Mouse (Mus musculus) heart, embryonic 11.5 days (tissue): ENCODE results near the gene Zfp286. TPM values are rescaled to one million over a fixed set of nuclear protein-coding genes. Genes with fewer than 3 reads are reported as not detected.

Experiments
- ATAC-seq: fragments of 200-750 bp; cut with Nextera tagmentation; replicated peaks from 2 replicates; pipeline ENCODE4 v1.8.0; 2017; ENCODE audit warnings: moderate library complexity; ENCODE audit not compliant: insufficient number of reproducible peaks, low FRiP score, low TSS enrichment
- H3K27ac ChIP-seq: fragments of 300-500 bp; sonication (generic); 2 replicates; pipeline ENCODE4 v1.5.1; 2014; ENCODE audit warnings: mild to moderate bottlenecking, low read depth, low read length
- H3K27me3 ChIP-seq: fragments of 300-500 bp; sonication (generic); 2 replicates; pipeline ENCODE4 v1.6.1; 2014; ENCODE audit warnings: mild to moderate bottlenecking, low read length, mixed read lengths; ENCODE audit not compliant: control insufficient read depth, insufficient read depth
- H3K36me3 ChIP-seq: fragments of 300-500 bp; sonication (generic); 2 replicates; pipeline ENCODE4 v1.6.1; 2014; ENCODE audit warnings: mild to moderate bottlenecking, low read length, moderate library complexity, mixed read lengths; ENCODE audit not compliant: control insufficient read depth, insufficient read depth
- H3K4me1 ChIP-seq: fragments of 300-500 bp; sonication (generic); 2 replicates; pipeline ENCODE4 v1.6.1; 2014; ENCODE audit warnings: low read length; ENCODE audit not compliant: control insufficient read depth, insufficient read depth
- H3K4me2 ChIP-seq: fragments of 300-500 bp; sonication (generic); 2 replicates; pipeline ENCODE4 v1.6.1; 2014; ENCODE audit warnings: mild to moderate bottlenecking, moderate library complexity
- H3K4me3 ChIP-seq: fragments of 300-500 bp; sonication (generic); 2 replicates; pipeline ENCODE4 v1.5.1; 2014; ENCODE audit warnings: low read depth, low read length
- H3K9ac ChIP-seq: fragments of 300-500 bp; sonication (generic); 2 replicates; pipeline ENCODE4 v1.6.1; 2014; ENCODE audit warnings: mild to moderate bottlenecking, low read depth, low read length, moderate library complexity
- H3K9me3 ChIP-seq: fragments of 300-500 bp; sonication (generic); replicated peaks from 2 replicates; pipeline ENCODE4 v1.6.1; 2016; ENCODE audit warnings: low read length; ENCODE audit not compliant: control insufficient read depth
- WGBS: fragments of 180-500 bp; shearing (Covaris S2); extraction: QIAGEN DNeasy Blood & Tissue Kit; methylation state at CpG from one replicate; pipeline ENCODE4 v1.1.7; 2014; ENCODE audit not compliant: insufficient replicate concordance; 5-methylcytosine and 5-hydroxymethylcytosine counted together
- polyA plus RNA-seq: library from polyadenylated mRNA; unstranded; fragments of >200 nt; fragmentation: Nextera tagmentation; extraction: Ambion mirVana; gene quantifications from 2 replicates; pipeline ENCODE4 v1.2.1, GENCODE M21; 2014

Zfp286 gene
- polyA plus RNA-seq, 1 experiment from 2014 or later: 12.9 TPM

DNA sequence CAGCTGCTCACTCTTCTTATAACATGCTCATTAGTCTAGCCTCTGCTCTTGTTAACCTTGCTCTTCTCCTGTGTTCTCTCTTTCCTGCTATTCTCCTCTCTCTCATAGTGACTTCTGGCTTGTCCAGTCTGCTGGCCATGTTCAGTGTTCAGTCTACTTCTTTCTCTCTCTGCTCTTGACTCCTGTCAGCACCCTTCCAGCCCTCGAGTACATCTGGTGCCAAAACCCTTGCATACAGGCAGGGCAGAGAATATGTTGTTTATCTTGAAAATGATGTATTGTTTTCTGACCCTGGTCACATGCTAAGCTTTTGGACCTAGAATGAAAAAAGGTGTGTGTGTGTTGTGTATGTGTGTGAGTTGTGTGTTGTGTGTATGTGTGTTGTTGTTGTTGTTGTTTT, 24.2 kb upstream of the Zfp286 start:
- no peak overlapping the region for H3K4me3 ChIP-seq
- no peak overlapping the region for H3K27ac ChIP-seq
- no peaks in the 10 kb centered on the region for H3K36me3 ChIP-seq
- 16% methylated on average over 1 of the region's 1 CpGs for WGBS
- no peaks in the 10 kb centered on the region for H3K27me3 ChIP-seq
- no peaks in the 10 kb centered on the region for H3K9me3 ChIP-seq
- H3K9ac ChIP-seq: no peak overlapping the region
- no peak overlapping the region for H3K4me2 ChIP-seq
- H3K4me1 ChIP-seq: peaks cover 3% of the 10 kb centered on the region; the same call in 1 of the 2 replicates
- ATAC-seq: no peak

DNA sequence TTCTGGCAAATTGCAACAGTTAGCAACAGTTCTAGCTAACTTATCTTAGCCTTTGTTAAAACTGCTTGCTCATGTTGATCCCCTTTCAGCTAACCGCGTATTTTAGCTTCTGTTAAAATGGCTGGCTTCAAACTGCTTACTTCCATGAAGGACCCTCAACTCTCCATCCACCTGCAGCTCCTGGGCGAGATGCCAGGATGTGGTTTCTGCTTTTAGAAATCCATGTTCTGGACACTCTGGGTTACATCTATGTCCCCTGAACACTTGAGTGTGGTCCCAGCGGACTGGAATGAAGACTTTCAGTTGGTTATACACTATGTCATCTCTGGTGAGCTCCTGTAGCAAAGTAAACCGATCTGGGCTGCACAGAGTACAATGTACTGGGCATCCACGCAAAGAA, 23.0 kb upstream of the Zfp286 start:
- Histone ChIP-seq H3K4me3 (no peak overlapping the region), H3K4me2 (no peak overlapping the region), H3K27me3 (no peaks in the 10 kb centered on the region), H3K9ac (no peak overlapping the region), H3K27ac (no peak overlapping the region), H3K4me1 (peaks cover 3% of the 10 kb centered on the region; the same call in 1 of the 2 replicates), H3K9me3 (no peaks in the 10 kb centered on the region), H3K36me3 (no peaks in the 10 kb centered on the region)
- WGBS: 76% methylated on average over 6 of the region's 6 CpGs
- no peak for ATAC-seq

DNA sequence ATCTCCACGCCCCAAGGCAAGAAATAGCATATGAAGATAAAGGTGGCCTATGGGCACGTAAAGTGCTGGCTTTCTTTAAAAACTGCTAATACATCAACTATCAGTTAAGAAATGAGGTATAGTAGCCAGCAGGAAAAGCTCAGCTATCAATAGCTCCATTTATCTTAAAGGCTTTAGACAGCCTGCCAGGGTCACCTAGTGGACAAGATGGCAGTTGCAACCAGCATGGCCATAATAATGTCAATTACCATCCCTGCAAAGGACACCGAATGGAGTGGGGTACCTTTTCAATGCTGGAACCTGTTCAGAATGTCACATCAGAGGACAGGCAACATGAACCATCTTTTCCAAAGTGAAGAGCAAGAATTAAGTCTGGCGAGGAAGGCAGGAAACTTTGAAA, 19.9 kb upstream of the Zfp286 start:
- H3K4me2 ChIP-seq: no peak overlapping the region
- no peaks in the 10 kb centered on the region for H3K27me3 ChIP-seq
- no peak overlapping the region for H3K27ac ChIP-seq
- H3K4me3 ChIP-seq: no peak overlapping the region
- no peaks in the 10 kb centered on the region for H3K36me3 ChIP-seq
- no peak for ATAC-seq
- 63% methylated on average over 4 of the region's 4 CpGs for WGBS
- no peaks in the 10 kb centered on the region for H3K9me3 ChIP-seq
- H3K9ac ChIP-seq: no peak overlapping the region
- no peaks in the 10 kb centered on the region for H3K4me1 ChIP-seq

DNA sequence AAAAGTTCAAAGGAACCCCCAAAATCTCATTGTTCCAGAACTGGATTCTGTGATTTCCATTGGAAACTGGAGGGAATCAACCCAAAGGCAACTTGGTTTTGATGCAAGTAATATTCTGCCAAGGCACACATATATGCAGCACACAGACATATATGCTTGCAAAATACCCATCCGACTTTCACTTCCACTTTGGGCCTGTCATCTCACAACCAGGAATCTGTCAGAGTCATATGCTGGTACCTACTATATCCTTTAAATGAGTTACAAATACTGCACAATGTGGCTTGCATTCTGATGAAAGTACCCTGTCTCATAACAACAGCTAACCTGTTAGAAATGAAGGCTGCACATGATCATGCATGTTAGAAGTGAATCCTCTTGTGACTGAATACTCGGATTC, 18.7 kb upstream of the Zfp286 start:
- Histone ChIP-seq H3K4me1 (no peaks in the 10 kb centered on the region), H3K9me3 (no peaks in the 10 kb centered on the region), H3K27me3 (no peaks in the 10 kb centered on the region), H3K27ac (no peak overlapping the region), H3K4me3 (no peak overlapping the region), H3K36me3 (no peaks in the 10 kb centered on the region), H3K9ac (no peak overlapping the region), H3K4me2 (no peak overlapping the region)
- no peak for ATAC-seq
- 72% methylated on average over 2 of the region's 2 CpGs for WGBS

DNA sequence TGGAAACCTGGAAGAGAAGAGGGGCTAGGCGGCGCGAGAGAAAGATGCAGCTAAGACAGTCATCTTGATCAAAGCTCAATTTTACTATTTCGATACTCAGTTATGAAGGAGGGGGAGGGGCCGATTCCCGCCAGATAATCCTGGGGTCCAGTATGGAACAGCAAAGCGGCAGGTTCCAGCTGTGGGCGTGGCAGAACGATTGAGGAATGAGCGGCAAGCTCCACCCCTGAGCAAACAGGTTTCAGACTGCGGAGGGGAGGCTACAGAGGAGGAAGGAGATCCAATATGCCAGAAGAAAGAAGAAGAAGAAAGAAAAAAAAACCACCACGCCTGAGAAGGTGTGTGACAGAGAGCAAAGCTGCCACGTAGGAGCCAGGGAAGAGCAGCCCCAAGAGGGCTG, 14.9 kb upstream of the Zfp286 start:
- no peak overlapping the region for H3K4me2 ChIP-seq
- 45% methylated on average over 13 of the region's 13 CpGs for WGBS

DNA sequence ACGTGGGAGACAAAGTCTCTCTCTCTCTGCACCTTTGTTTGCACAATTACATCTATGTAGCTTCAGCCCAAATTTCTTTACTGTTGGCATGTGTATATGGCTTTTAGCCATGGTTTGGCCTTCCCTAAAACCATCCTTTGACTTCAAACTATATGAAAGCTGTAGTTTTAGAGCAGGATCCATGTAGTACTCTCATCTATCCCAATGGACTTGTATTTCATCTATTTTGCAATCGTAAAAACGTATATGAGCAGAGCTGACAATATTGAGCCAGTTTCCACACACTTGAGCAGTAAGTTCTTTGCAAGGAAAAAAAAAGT, 315 bp upstream of the Zfp286 start:
- no peaks in the 10 kb centered on the region for H3K9me3 ChIP-seq

More for the DNA sequence above, 14.9 kb upstream of the Zfp286 start:
- H3K4me3 ChIP-seq: no peak overlapping the region
- ATAC-seq: no peak
- H3K9me3 ChIP-seq: no peaks in the 10 kb centered on the region
- H3K27me3 ChIP-seq: no peaks in the 10 kb centered on the region
- no peaks in the 10 kb centered on the region for H3K4me1 ChIP-seq
- H3K27ac ChIP-seq: no peak overlapping the region
- H3K36me3 ChIP-seq: no peaks in the 10 kb centered on the region
- no peak overlapping the region for H3K9ac ChIP-seq

DNA sequence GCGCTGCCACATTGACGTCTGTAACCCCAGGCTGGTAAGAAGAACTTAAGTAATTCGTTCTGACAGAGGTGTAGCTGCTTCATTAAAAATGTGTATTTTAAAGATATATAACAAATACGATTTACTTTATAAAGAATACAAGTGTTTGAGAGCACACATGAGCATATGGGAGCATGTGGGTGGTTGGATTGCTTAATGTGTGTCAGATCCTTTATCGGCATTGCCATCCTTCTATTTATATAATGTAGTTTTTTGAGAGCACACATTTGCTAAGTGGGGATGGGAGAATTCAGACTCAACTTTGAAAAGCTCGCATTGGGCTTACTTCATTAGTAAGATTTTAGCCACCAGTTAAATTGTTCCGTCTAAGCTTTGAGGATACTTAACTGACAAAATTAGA, 12.8 kb downstream of the Zfp286 start:
- H3K36me3 ChIP-seq: peaks cover 29% of the 10 kb centered on the region
- peaks cover 28% of the 10 kb centered on the region for H3K9me3 ChIP-seq
- H3K27me3 ChIP-seq: no peaks in the 10 kb centered on the region
- H3K4me1 ChIP-seq: no peaks in the 10 kb centered on the region
- no peak for ATAC-seq
- no peak overlapping the region for H3K4me2 ChIP-seq
- H3K27ac ChIP-seq: no peak overlapping the region
- WGBS: 85% methylated on average over 7 of the region's 7 CpGs
- H3K4me3 ChIP-seq: no peak overlapping the region
- H3K9ac ChIP-seq: no peak overlapping the region

More for the DNA sequence above, 315 bp upstream of the Zfp286 start:
- Histone ChIP-seq H3K36me3 (peaks cover 1% of the 10 kb centered on the region; the same call in 1 of the 2 replicates), H3K9ac (peak overlapping the region; percentile 76), H3K4me2 (peak overlapping the region; percentile 76), H3K27me3 (no peaks in the 10 kb centered on the region), H3K4me1 (peaks cover 2% of the 10 kb centered on the region; the same call in 1 of the 2 replicates), H3K27ac (no peak overlapping the region), H3K4me3 (peak overlapping the region; percentile 60)
- ATAC-seq: no peak
- WGBS: 57% methylated on average over 3 of the region's 3 CpGs

DNA sequence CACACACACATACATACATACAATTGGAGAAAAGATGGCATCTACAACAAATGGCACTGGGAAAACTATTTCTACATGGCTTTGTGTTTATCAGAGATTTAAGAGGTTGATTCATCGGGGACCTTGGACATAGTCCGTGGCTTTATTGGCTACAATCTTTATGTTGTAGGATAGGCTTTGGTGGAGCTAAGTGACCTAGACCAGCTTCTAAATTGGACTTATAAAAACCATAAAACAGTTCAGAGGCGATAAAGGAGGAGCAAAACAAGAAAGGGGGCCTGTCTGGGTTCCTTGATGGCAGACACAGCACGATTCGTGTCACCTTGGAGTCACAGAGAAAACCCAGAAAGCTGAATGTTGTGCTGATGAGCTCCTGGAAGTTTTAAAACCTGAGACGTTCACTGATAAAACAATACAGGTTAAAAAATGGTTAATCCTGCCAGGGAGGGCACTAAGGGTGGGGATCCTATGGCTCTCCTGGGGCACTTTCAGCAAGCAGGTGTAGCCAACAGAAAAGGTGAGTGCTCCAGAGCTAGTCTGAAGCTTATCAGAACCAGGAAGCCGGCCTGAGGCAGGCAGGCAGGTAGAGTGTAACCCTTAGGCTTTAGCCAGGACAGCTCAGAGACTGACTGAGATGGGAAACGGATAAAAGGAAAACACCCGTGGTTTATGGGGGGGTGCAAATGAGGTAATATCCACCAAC, 28.4 kb downstream of the Zfp286 start:
- Histone ChIP-seq H3K4me2 (no peak overlapping the region), H3K9me3 (no peaks in the 10 kb centered on the region), H3K4me3 (no peak overlapping the region), H3K27ac (no peak overlapping the region), H3K36me3 (no peaks in the 10 kb centered on the region), H3K27me3 (0 out of 2 replicates have a peak, but pooled peaks cover 5% of the 10 kb centered on the region), H3K9ac (no peak overlapping the region), H3K4me1 (no peaks in the 10 kb centered on the region; the same call in 1 of the 2 replicates)
- ATAC-seq: no peak
- WGBS: 64% methylated on average over 9 of the region's 9 CpGs

DNA sequence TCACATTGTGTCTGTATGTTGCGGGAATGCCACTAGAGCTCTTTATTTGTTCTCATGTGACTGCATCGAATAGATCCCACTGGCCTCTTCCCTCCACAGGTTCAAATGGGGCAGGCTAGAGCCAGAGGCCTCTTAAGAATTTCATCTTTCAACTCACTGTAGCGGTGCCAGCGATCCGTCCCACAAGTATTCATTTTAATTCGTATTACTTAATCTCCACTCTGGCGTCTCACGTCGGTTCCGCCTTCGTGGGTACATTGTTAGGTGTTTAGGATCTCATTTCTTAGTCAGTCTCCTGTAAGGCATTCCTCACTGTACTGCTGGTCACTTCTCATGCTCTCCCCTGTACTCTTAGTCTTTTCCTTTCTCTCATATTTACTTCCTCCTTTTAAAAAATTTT, 30.8 kb downstream of the Zfp286 start:
- Histone ChIP-seq H3K36me3 (no peaks in the 10 kb centered on the region), H3K4me1 (no peaks in the 10 kb centered on the region; the same call in 1 of the 2 replicates), H3K9ac (no peak overlapping the region), H3K27me3 (0 out of 2 replicates have a peak, but pooled peaks cover 8% of the 10 kb centered on the region), H3K4me3 (no peak overlapping the region), H3K9me3 (no peaks in the 10 kb centered on the region), H3K4me2 (no peak overlapping the region), H3K27ac (no peak overlapping the region)
- WGBS: 85% methylated on average over 11 of the region's 11 CpGs
- ATAC-seq: no peak
